Mouse (Mus musculus) thymus, adult 2 months (tissue): ENCODE results near the gene Npr2.

Experiments used
- CTCF ChIP-seq: fragments of 200-500 bp; IDR thresholded peaks from 2 replicates; pipeline ENCODE4 v1.5.1; 2012; ENCODE audit warnings: mild to moderate bottlenecking, control low read depth, low read length, moderate library complexity, borderline replicate concordance; ENCODE audit not compliant: control insufficient read depth, poor library complexity, insufficient read depth; ENCODE audit errors: extremely low read depth
- POLR2A ChIP-seq: fragments of 200-500 bp; IDR thresholded peaks from 2 replicates; pipeline ENCODE4 v1.6.1; 2012; ENCODE audit warnings: mild to moderate bottlenecking, low read length, control low read depth, moderate library complexity; ENCODE audit not compliant: control insufficient read depth, poor library complexity, insufficient read depth; ENCODE audit errors: extremely low read depth

DNA sequence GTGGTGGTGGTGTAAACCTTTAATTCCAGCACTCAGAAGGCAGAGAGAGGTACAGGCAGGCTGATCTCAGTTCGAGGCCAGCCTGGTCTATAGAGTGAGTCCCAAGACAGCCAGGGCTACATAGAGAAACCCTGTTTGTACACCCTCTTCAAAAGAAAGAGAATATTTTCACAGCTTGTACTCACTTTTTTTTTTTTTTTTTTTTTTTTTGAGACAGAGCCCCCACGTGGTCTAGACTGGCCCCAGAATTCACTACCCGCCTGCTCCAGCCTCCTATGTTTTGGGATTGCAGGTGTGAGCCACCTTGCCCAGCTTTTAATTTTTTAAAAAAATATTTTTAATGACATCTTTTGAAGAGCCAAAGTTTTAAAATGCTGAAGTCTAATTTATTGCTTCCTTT is 27.6 kb upstream of the Npr2 start:
- no peak for TF ChIP-seq POLR2A
- TF ChIP-seq CTCF = no peak
